Mouse (Mus musculus) ovary, adult 10 weeks (tissue): ENCODE measurements around the gene Armt1. TPM values are rescaled to one million over a fixed set of nuclear protein-coding genes. Genes with fewer than 3 reads are reported as not detected.

Source experiments
- polyA plus RNA-seq: library from polyadenylated mRNA; stranded (reverse); fragments of 350-450 nt; fragmentation: Illumina TruSeq; extraction: RNeasy Lipid Tissue Mini Kit (QIAGEN cat#74804); gene quantifications from one replicate; pipeline ENCODE4 v1.2.3, GENCODE M21; 2014

Armt1 gene
- 48.4 TPM for polyA plus RNA-seq

DNA sequence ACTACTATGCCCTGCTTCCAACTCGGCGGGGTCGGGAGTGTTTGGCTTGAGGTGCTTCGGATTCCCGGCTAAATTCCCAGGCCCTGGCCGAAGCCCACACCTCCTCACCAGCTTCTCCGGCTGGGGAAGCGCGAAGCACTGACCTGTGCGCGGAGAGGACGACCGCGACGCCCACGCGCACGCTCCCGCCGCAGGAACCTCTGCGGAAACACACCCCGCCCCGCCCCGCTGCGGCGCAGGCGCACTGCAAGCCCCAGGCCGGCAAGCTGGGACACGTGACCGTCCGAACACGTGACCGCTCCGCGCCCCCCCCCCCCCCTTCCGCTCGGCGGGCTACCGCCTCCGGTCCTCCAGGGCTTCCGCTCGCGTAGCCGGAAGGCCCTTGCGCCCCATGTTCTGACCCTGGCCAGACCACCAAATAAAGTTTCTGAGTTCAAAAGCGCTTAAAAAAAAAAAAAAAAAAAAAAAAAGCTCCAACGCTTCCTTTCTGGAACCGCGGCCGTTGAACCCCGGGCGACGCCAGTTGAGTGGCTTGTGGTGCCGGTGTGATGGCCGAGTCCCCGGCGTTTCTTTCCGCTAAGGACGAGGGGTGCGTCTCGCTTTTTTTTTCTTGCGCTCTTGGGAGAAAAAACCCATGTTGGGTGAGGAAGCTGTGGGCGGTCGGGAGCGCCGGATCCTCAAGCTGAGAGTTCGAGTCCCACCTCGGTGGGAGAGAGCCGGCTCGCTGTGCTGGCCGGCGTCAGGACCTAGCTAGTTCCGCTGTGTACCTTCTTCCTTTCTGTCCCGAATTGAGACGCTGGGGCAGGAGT, at the start of gene Armt1, which contains the start of gene Rmnd1:
Gene Armt1 (plus strand): TSS at position 345 of the 809 bp plus-strand sequence.
Gene Rmnd1 (minus strand): TSS at position 266 of the 809 bp plus-strand sequence.

DNA sequence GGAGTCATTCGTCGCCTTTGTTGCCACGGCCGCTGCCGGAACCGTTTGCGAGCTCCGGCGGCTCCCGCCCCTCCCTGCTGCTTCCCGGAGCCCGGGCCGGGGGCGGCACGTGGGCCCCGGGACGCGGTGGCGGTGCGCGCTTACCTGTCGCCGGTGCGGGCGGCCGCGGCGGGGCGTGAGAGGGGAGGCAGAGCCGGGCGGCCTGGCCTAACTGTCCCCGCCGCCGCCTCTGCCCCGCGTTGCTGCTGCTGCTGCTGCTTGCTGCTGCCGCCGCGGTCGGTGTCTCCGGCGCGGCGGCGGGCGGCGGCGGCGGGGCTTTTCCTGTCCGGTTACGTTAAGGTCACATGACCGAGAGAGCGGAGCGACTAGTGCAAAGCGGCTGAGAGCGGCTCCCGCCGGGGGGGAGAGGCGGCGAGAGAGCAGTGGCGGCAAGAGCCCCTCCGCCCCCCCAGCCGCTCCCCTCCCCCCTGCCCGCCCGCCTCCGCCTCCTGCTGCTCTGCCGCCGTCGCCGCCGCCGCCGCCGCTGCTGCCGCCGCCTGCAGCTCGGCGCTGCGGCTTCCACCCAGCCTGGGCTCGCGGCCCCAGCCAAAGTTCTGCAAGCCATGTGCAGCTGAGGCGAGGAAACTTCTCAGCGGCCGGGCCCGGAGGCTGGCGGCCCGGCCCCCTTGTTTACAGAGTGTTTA, 44.4 kb upstream of the Armt1 start, which contains the start of gene Zbtb2:
Gene Zbtb2 (minus strand): TSS at position 408 of the 683 bp plus-strand sequence.

GRCm38 (mm10) chr10:4482355-4482754, 50.1 kb downstream of the Armt1 start, which contains the start of gene Ccdc170:
Gene Ccdc170 (plus strand): TSS chr10:4482502.

Other genes with a start within 250 kb of the Armt1 start
- 13.0 TPM for gene Akap12, start 166.1 kb upstream of the Armt1 start, polyA plus RNA-seq
- gene Zbtb2, start 44.4 kb upstream of the Armt1 start, polyA plus RNA-seq, result 20.2 TPM
- gene Rmnd1, start 79 bp upstream of the Armt1 start, polyA plus RNA-seq, result 48.6 TPM
- 3.8 TPM for gene Ccdc170, start 50.0 kb downstream of the Armt1 start, polyA plus RNA-seq
- 161 TPM for gene Esr1, start 179.1 kb downstream of the Armt1 start, polyA plus RNA-seq